In the genomic region with DNA sequence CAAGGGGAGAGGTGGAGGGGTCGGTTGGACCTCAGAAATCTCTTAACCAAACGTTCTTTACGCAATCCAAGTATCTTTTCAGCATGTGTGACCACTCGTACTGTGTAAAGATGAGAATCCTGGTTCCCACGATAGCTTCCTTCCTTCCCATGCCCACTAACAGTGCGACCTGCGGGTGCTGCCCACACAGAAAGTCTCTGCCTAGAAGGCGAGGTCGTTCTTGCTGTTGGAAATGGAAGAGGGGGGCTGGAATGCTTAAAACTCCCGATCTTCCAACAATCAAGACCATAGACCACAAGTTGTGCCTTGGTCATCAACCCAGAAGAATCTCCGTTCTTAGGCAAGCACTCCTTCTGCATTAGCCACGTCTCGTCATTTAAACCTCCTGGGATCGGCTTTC, we compare ENCODE assay signal across 23 mouse cellular contexts. TPM values are rescaled to one million over a fixed set of nuclear protein-coding genes. Genes with fewer than 3 reads are reported as not detected.
"Had no signal": no experiment of that assay in that cellular context is flagged by ENCODE, and none has a peak within 500 bp of the region (broad histone marks: within the 10 kb centered on the region; RNA-seq: fewer than 3 reads in every experiment).

No protein-coding gene starts in this region.

- DNase-seq: liver, embryonic 13.5 days; liver, postnatal 0 days; lung, adult 2 months; lung, postnatal 14 days; lung, postnatal 4 days; retina, postnatal 1 day; right cerebral cortex, adult 18-20 months; right cerebral cortex, postnatal 14 days; thymus, adult 2 months; thymus, postnatal 25 days had no signal

- H3K36me3 ChIP-seq: liver, embryonic 13.5 days; liver, embryonic 15.5 days; lung, embryonic 15.5 days; midbrain, embryonic 12.5 days; midbrain, embryonic 15.5 days; neural tube, embryonic 12.5 days; stomach, embryonic 15.5 days had no signal

- H3K27ac ChIP-seq: liver, embryonic 13.5 days; liver, embryonic 15.5 days; lung, embryonic 15.5 days; midbrain, embryonic 12.5 days; midbrain, embryonic 15.5 days; neural tube, embryonic 12.5 days; stomach, embryonic 15.5 days; stomach, postnatal 0 days had no signal

- H3K9ac ChIP-seq: liver, embryonic 13.5 days; liver, embryonic 15.5 days; liver, postnatal 0 days; lung, embryonic 15.5 days; midbrain, embryonic 12.5 days; midbrain, embryonic 15.5 days; neural tube, embryonic 12.5 days; stomach, embryonic 15.5 days had no signal

- H3K4me1 ChIP-seq: liver, embryonic 13.5 days; liver, embryonic 15.5 days had no signal

- H3K4me3 ChIP-seq: liver, embryonic 13.5 days; liver, embryonic 15.5 days; lung, embryonic 15.5 days; myocyte; neural tube, embryonic 12.5 days; stomach, embryonic 15.5 days had no signal

- H3K9me3 ChIP-seq: liver, embryonic 13.5 days; liver, embryonic 15.5 days; midbrain, embryonic 15.5 days; stomach, embryonic 15.5 days had no signal

- H3K4me2 ChIP-seq: liver, embryonic 11.5 days; liver, embryonic 13.5 days; liver, embryonic 15.5 days; lung, embryonic 15.5 days; stomach, embryonic 15.5 days had no signal

- ATAC-seq: liver, postnatal 0 days; lung, postnatal 0 days; midbrain, embryonic 15.5 days had no signal

RNA-seq across cellular contexts. Expression of a gene that starts 6.0 kb away (rescaled TPM):
- polyA plus RNA-seq: liver, embryonic 11.5 days; liver, embryonic 13.5 days; liver, embryonic 15.5 days; liver, postnatal 0 days; lung, adult 2 months; lung, embryonic 15.5 days; lung, postnatal 0 days; myocyte; stomach, embryonic 15.5 days; stomach, postnatal 0 days; testis, adult 2 months; urinary bladder, adult 2 months had no signal

RNA-seq across cellular contexts. Expression of a gene that starts 50.3 kb away (rescaled TPM):
- polyA plus RNA-seq: liver, embryonic 11.5 days; lung, postnatal 0 days; myocyte; spleen, adult 2 months had no signal
